Mouse (Mus musculus) frontal cortex, postnatal 36 days (tissue): ENCODE data around the gene Krt88.
A peak's percentile ranks its signal among the peaks of the same experiment; 100 is the strongest.

Experiments used
- DNase-seq, 2 experiments: peaks; one replicate each; pipeline ENCODE4 v3.0.0; 2022; ENCODE audit warnings: low spot score in 2 of 2

The Krt88 gene

GRCm38 (mm10) chr15:101479007-101479665 is 31.6 kb downstream of the Krt88 start:
- peak; percentile 24 to 44 for DNase-seq

GRCm38 (mm10) chr15:101479666-101480060 is 32.1 kb downstream of the Krt88 start:
- no peak for DNase-seq

GRCm38 (mm10) chr15:101482056-101482455 is 34.5 kb downstream of the Krt88 start:
- DNase-seq: no peak

- no peak for DNase-seq
Measured at GRCm38 (mm10) chr15:101483646-101484045, 36.1 kb downstream of the Krt88 start.

- DNase-seq: no peak
Measured at GRCm38 (mm10) chr15:101484939-101485338, 37.4 kb downstream of the Krt88 start.

GRCm38 (mm10) chr15:101485911-101486635 is 38.5 kb downstream of the Krt88 start:
- DNase-seq: peak; percentile 48 to 60

- no peak for DNase-seq
Measured at GRCm38 (mm10) chr15:101491431-101491830, 43.9 kb downstream of the Krt88 start, which contains the start of gene Krt83. Krt83 (minus strand) TSS chr15:101491512.

GRCm38 (mm10) chr15:101492718-101493117 is 45.2 kb downstream of the Krt88 start:
- DNase-seq: no peak

- DNase-seq: no peak
Measured at GRCm38 (mm10) chr15:101493713-101494112, 46.2 kb downstream of the Krt88 start.

- no peak for DNase-seq
Measured at GRCm38 (mm10) chr15:101494203-101494602, 46.7 kb downstream of the Krt88 start.

GRCm38 (mm10) chr15:101495266-101495665 is 47.7 kb downstream of the Krt88 start:
- DNase-seq: no peak

GRCm38 (mm10) chr15:101497181-101497580 is 49.6 kb downstream of the Krt88 start:
- DNase-seq: peak in 1 of 2 experiments; percentile 11
